Mouse (Mus musculus) stomach, embryonic 15.5 days (tissue): Measurements from ENCODE around the gene Tmem251. TPM values are rescaled to one million over a fixed set of nuclear protein-coding genes. Genes with fewer than 3 reads are reported as not detected.

ENCODE experiments used
- ATAC-seq: fragments of 200-750 bp; cut with Nextera tagmentation; 2 replicates; pipeline ENCODE4 v1.8.0; 2017; ENCODE audit warnings: low read depth, moderate number of reproducible peaks, moderate TSS enrichment; ENCODE audit not compliant: insufficient read depth, low FRiP score
- H3K27ac ChIP-seq: fragments of 300-500 bp; sonication (generic); 2 replicates; pipeline ENCODE4 v1.5.1; 2015; ENCODE audit warnings: mild to moderate bottlenecking, inconsistent platforms
- H3K27me3 ChIP-seq: fragments of 300-500 bp; sonication (generic); replicated peaks from 2 replicates; pipeline ENCODE4 v1.6.1; 2015; ENCODE audit warnings: inconsistent platforms
- H3K36me3 ChIP-seq: fragments of 300-500 bp; sonication (generic); 2 replicates; pipeline ENCODE4 v1.6.1; 2015; ENCODE audit warnings: inconsistent platforms
- H3K4me1 ChIP-seq: fragments of 300-500 bp; sonication (generic); 2 replicates; pipeline ENCODE4 v1.6.1; 2015; ENCODE audit warnings: inconsistent platforms
- H3K4me2 ChIP-seq: fragments of 300-500 bp; sonication (generic); 2 replicates; pipeline ENCODE4 v1.6.1; 2015; ENCODE audit warnings: mild to moderate bottlenecking, inconsistent platforms
- H3K4me3 ChIP-seq: fragments of 300-500 bp; sonication (generic); replicated peaks from 2 replicates; pipeline ENCODE4 v1.5.1; 2015; ENCODE audit warnings: inconsistent platforms
- H3K9ac ChIP-seq: fragments of 300-500 bp; sonication (generic); 2 replicates; pipeline ENCODE4 v1.6.1; 2015; ENCODE audit warnings: inconsistent platforms
- H3K9me3 ChIP-seq: fragments of 300-500 bp; sonication (generic); 2 replicates; pipeline ENCODE4 v1.6.1; 2016; ENCODE audit warnings: inconsistent platforms
- WGBS: fragments of 180-500 bp; shearing (Covaris S2); methylation state at CpG from one replicate; pipeline ENCODE4 v1.1.7; 2015; 5-methylcytosine and 5-hydroxymethylcytosine counted together
- polyA plus RNA-seq: library from polyadenylated mRNA; unstranded; fragments of >200 nt; fragmentation: Nextera tagmentation; extraction: Ambion mirVana; gene quantifications from 2 replicates; pipeline ENCODE4 v1.2.1, GENCODE M21; 2015

Gene Tmem251
- polyA plus RNA-seq, 1 experiment from 2014 or later: 12.9 TPM

- 46% methylated on average over 6 of the region's 6 CpGs for WGBS
- Histone ChIP-seq H3K9ac (no peak overlapping the region), H3K27ac (0 out of 2 replicates have a peak overlapping the region, but pooled peaks have one; percentile 71), H3K27me3 (no peaks in the 10 kb centered on the region), H3K36me3 (no peaks in the 10 kb centered on the region), H3K4me3 (peak overlapping the region; percentile 81), H3K4me2 (peak overlapping the region; percentile 95), H3K4me1 (peaks cover 39% of the 10 kb centered on the region), H3K9me3 (no peaks in the 10 kb centered on the region)
- no peak for ATAC-seq
Observed at GRCm38 (mm10) chr12:102703441-102703840, 40.1 kb upstream of the Tmem251 start.

GRCm38 (mm10) chr12:102703921-102704408 is 39.6 kb upstream of the Tmem251 start:
- peaks cover 35% of the 10 kb centered on the region for H3K4me1 ChIP-seq
- no peaks in the 10 kb centered on the region for H3K9me3 ChIP-seq
- WGBS: 13% methylated on average over 17 of the region's 17 CpGs
- no peaks in the 10 kb centered on the region for H3K36me3 ChIP-seq
- H3K4me2 ChIP-seq: peak overlapping the region; percentile 95
- peak overlapping the region; percentile 71 for H3K27ac ChIP-seq
- no peaks in the 10 kb centered on the region for H3K27me3 ChIP-seq
- no peak for ATAC-seq
- H3K4me3 ChIP-seq: peak overlapping the region; percentile 81
- H3K9ac ChIP-seq: peak overlapping the region; percentile 69

- ATAC-seq: peak; percentile 92
- Histone ChIP-seq H3K27me3 (no peaks in the 10 kb centered on the region), H3K36me3 (no peaks in the 10 kb centered on the region), H3K4me3 (peak within 1 kb of the TSS; percentile 81), H3K4me2 (peak within 1 kb of the TSS; percentile 95), H3K9ac (peak within 1 kb of the TSS; percentile 69), H3K27ac (peak within 1 kb of the TSS; percentile 87), H3K4me1 (peaks cover 30% of the 10 kb centered on the region), H3K9me3 (no peaks in the 10 kb centered on the region)
- WGBS: under 1% methylated on average over 72 of the region's 105 CpGs
Observed at GRCm38 (mm10) chr12:102704457-102705198, 38.9 kb upstream of the Tmem251 start, which contains the start of gene Itpk1. TSS of gene Itpk1 (minus strand) at chr12:102704930.

- H3K9ac ChIP-seq: peak overlapping the region; percentile 58
- peak overlapping the region; percentile 87 for H3K27ac ChIP-seq
- H3K9me3 ChIP-seq: no peaks in the 10 kb centered on the region
- ATAC-seq: peak; percentile 70
- H3K36me3 ChIP-seq: no peaks in the 10 kb centered on the region
- no peaks in the 10 kb centered on the region for H3K27me3 ChIP-seq
- H3K4me3 ChIP-seq: peak overlapping the region; percentile 81
- 2% methylated on average over 45 of the region's 45 CpGs for WGBS
- peak overlapping the region; percentile 95 for H3K4me2 ChIP-seq
- H3K4me1 ChIP-seq: peaks cover 30% of the 10 kb centered on the region
Observed at GRCm38 (mm10) chr12:102705216-102705871, 38.2 kb upstream of the Tmem251 start.

GRCm38 (mm10) chr12:102705906-102706640 is 37.5 kb upstream of the Tmem251 start:
- no peak overlapping the region for H3K27ac ChIP-seq
- peak overlapping the region; percentile 95 for H3K4me2 ChIP-seq
- no peaks in the 10 kb centered on the region for H3K27me3 ChIP-seq
- no peaks in the 10 kb centered on the region for H3K36me3 ChIP-seq
- WGBS: 60% methylated on average over 6 of the region's 6 CpGs
- H3K9me3 ChIP-seq: no peaks in the 10 kb centered on the region
- peaks cover 28% of the 10 kb centered on the region for H3K4me1 ChIP-seq
- no peak for ATAC-seq
- no peak overlapping the region for H3K9ac ChIP-seq
- H3K4me3 ChIP-seq: no peak overlapping the region

GRCm38 (mm10) chr12:102706833-102707463 is 36.6 kb upstream of the Tmem251 start:
- WGBS: 87% methylated on average over 10 of the region's 10 CpGs
- no peak for ATAC-seq

GRCm38 (mm10) chr12:102708220-102708619 is 35.3 kb upstream of the Tmem251 start:
- no peaks in the 10 kb centered on the region for H3K27me3 ChIP-seq

More at GRCm38 (mm10) chr12:102706833-102707463, 36.6 kb upstream of the Tmem251 start:
- no peaks in the 10 kb centered on the region for H3K36me3 ChIP-seq
- no peak overlapping the region for H3K4me2 ChIP-seq
- H3K9ac ChIP-seq: no peak overlapping the region
- no peaks in the 10 kb centered on the region for H3K9me3 ChIP-seq
- H3K27ac ChIP-seq: no peak overlapping the region
- H3K4me1 ChIP-seq: peaks cover 24% of the 10 kb centered on the region
- no peak overlapping the region for H3K4me3 ChIP-seq
- H3K27me3 ChIP-seq: no peaks in the 10 kb centered on the region

GRCm38 (mm10) chr12:102709896-102710295 is 33.7 kb upstream of the Tmem251 start:
- 79% methylated on average over 5 of the region's 5 CpGs for WGBS
- no peak for ATAC-seq
- H3K4me1 ChIP-seq: peaks cover 7% of the 10 kb centered on the region; the same call in 1 of the 2 replicates

More at GRCm38 (mm10) chr12:102708220-102708619, 35.3 kb upstream of the Tmem251 start:
- WGBS: 75% methylated on average over 11 of the region's 11 CpGs
- H3K27ac ChIP-seq: no peak overlapping the region
- no peaks in the 10 kb centered on the region for H3K36me3 ChIP-seq
- ATAC-seq: no peak
- H3K9me3 ChIP-seq: no peaks in the 10 kb centered on the region
- no peak overlapping the region for H3K4me2 ChIP-seq
- peaks cover 14% of the 10 kb centered on the region for H3K4me1 ChIP-seq
- H3K4me3 ChIP-seq: no peak overlapping the region
- no peak overlapping the region for H3K9ac ChIP-seq

GRCm38 (mm10) chr12:102710851-102711375 is 32.6 kb upstream of the Tmem251 start:
- 68% methylated on average over 4 of the region's 4 CpGs for WGBS
- Histone ChIP-seq H3K4me2 (no peak overlapping the region), H3K27me3 (no peaks in the 10 kb centered on the region), H3K27ac (no peak overlapping the region), H3K36me3 (no peaks in the 10 kb centered on the region), H3K9me3 (no peaks in the 10 kb centered on the region), H3K9ac (no peak overlapping the region), H3K4me3 (no peak overlapping the region), H3K4me1 (0 out of 2 replicates have a peak, but pooled peaks cover 3% of the 10 kb centered on the region)
- ATAC-seq: no peak

More at GRCm38 (mm10) chr12:102709896-102710295, 33.7 kb upstream of the Tmem251 start:
- H3K36me3 ChIP-seq: no peaks in the 10 kb centered on the region
- no peaks in the 10 kb centered on the region for H3K27me3 ChIP-seq
- H3K4me2 ChIP-seq: no peak overlapping the region
- no peak overlapping the region for H3K4me3 ChIP-seq
- H3K27ac ChIP-seq: no peak overlapping the region
- no peaks in the 10 kb centered on the region for H3K9me3 ChIP-seq
- H3K9ac ChIP-seq: no peak overlapping the region

- WGBS: 65% methylated on average over 20 of the region's 20 CpGs
- H3K27ac ChIP-seq: no peak overlapping the region
- no peaks in the 10 kb centered on the region for H3K36me3 ChIP-seq
- ATAC-seq: no peak
- H3K9ac ChIP-seq: no peak overlapping the region
- H3K4me1 ChIP-seq: no peaks in the 10 kb centered on the region
- no peak overlapping the region for H3K4me3 ChIP-seq
- no peaks in the 10 kb centered on the region for H3K9me3 ChIP-seq
- H3K4me2 ChIP-seq: no peak overlapping the region
- H3K27me3 ChIP-seq: no peaks in the 10 kb centered on the region
Observed at GRCm38 (mm10) chr12:102713153-102713865, 30.3 kb upstream of the Tmem251 start.
